Mouse (Mus musculus): ENCODE measurements around the gene Zbtb16.

DNA sequence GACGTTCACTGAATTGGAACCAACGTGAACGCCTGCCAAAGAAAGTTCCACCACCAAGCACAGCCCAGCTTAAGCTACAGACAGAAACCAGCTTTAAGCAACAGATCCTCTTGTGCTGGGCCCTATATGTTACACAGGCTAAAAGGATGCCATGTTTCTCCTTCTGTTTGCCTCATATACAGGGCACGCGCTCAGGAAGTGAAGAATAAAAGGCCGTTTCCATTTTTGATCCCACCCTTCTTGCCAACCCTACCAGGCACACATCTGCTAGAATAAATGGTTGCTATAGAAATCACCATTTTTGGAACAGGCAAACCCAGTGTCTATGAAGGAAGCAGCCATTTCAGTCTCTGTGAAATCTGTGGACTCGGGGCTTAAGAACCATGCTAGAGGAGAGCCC is 59.8 kb downstream of the Zbtb16 start:
- TF ChIP-seq CTCF (IDR thresholded peaks at IDR 0.05; ENCODE audit: insufficient read depth, low read depth, low read length) (no peak), POLR2A (IDR thresholded peaks at IDR 0.05; ENCODE audit: insufficient read depth, low read depth, low read length) (no peak)

All from olfactory bulb, adult 2 months (tissue).